Mouse (Mus musculus): ENCODE data around the gene Tmem126b. TPM values are rescaled to one million over a fixed set of nuclear protein-coding genes. Genes with fewer than 3 reads are reported as not detected.

The Tmem126b gene
- polyA plus RNA-seq, 2 experiments = 5.6 to 11.2 TPM

GRCm38 (mm10) chr7:90426020-90427001 lies 49.5 kb downstream of the Tmem126b start, which contains the start of gene Ccdc89:
Gene Ccdc89 (plus strand): TSS chr7:90426577.
- Histone ChIP-seq H3K4me2 (ENCODE audit: low read depth) (peak within 1 kb of the TSS; percentile 40), H3K9me3 (ENCODE audit: control insufficient read depth, low read length) (no peaks in the 10 kb centered on the region), H3K4me1 (replicated peaks; ENCODE audit: control insufficient read depth in 2 of 2, insufficient read depth in 2 of 2, low read length in 1 of 2) (no peaks in the 10 kb centered on the region), H3K4me3 (ENCODE audit: insufficient read depth in 1 of 2, low read depth in 2 of 2, low read length in 2 of 2) (peak within 1 kb of the TSS; percentile 8 to 32; a peak in 3 of 4 replicates), H3K36me3 (replicated peaks; ENCODE audit: control insufficient read depth, insufficient read depth, low read depth) (no peaks in the 10 kb centered on the region), H3K27me3 (ENCODE audit: control insufficient read depth, insufficient read depth, low read length) (no peaks in the 10 kb centered on the region), H3K27ac (no peak within 1 kb of the TSS), H3K9ac (replicated peaks) (no peak within 1 kb of the TSS)
- TF ChIP-seq EP300 (IDR thresholded peaks at IDR 0.05; ENCODE audit: low read depth) (no peak), CTCF (IDR thresholded peaks at IDR 0.05; ENCODE audit: low read depth) (no peak)
- DNase-seq (ENCODE audit: low read depth in 3 of 3, low spot score in 3 of 3) = peak in 2 of 3 experiments; percentile 19 to 40
- peak; percentile 88 for ATAC-seq (ENCODE audit: insufficient read depth)
- 24% methylated on average over 29 of the region's 29 CpGs for WGBS (ENCODE audit: insufficient replicate concordance)

Other genes with a start within 250 kb of the Tmem126b start
- not detected in 2 replicates for gene Ccdc83, start 210.2 kb downstream of the Tmem126b start, polyA plus RNA-seq (2012; rRNA removed)
- gene Ccdc83, start 210.2 kb downstream of the Tmem126b start, polyA plus RNA-seq (2014; fragmentation: Nextera tagmentation; extraction: Ambion mirVana) = not detected in 2 replicates
- 0.38 and 0.45 TPM in 2 replicates for gene Sytl2, start 173.7 kb downstream of the Tmem126b start, polyA plus RNA-seq (2012; rRNA removed)
- 0.38 and 0.64 TPM in 2 replicates for gene Sytl2, start 173.7 kb downstream of the Tmem126b start, polyA plus RNA-seq (2014; fragmentation: Nextera tagmentation; extraction: Ambion mirVana)
- 0.04 and 0.13 TPM in 2 replicates for gene Ccdc89, start 49.4 kb downstream of the Tmem126b start, polyA plus RNA-seq (2012; rRNA removed)
- gene Ccdc89, start 49.4 kb downstream of the Tmem126b start, polyA plus RNA-seq (2014; fragmentation: Nextera tagmentation; extraction: Ambion mirVana) = not detected in 2 replicates
- 25.2 and 37.8 TPM in 2 replicates for gene Crebzf, start 33.3 kb downstream of the Tmem126b start, polyA plus RNA-seq (2012; rRNA removed)
- gene Crebzf, start 33.3 kb downstream of the Tmem126b start, polyA plus RNA-seq (2014; fragmentation: Nextera tagmentation; extraction: Ambion mirVana) = 15.1 and 16.2 TPM in 2 replicates
- 13.3 and 17.0 TPM in 2 replicates for gene Tmem126a, start 18.8 kb downstream of the Tmem126b start, polyA plus RNA-seq (2012; rRNA removed)
- gene Tmem126a, start 18.8 kb downstream of the Tmem126b start, polyA plus RNA-seq (2014; fragmentation: Nextera tagmentation; extraction: Ambion mirVana) = 45.9 and 47.7 TPM in 2 replicates
- gene Dlg2, start 671 bp upstream of the Tmem126b start, polyA plus RNA-seq (2012; rRNA removed) = 0.44 and 0.45 TPM in 2 replicates
- gene Dlg2, start 671 bp upstream of the Tmem126b start, polyA plus RNA-seq (2014; fragmentation: Nextera tagmentation; extraction: Ambion mirVana) = 0.33 and 0.51 TPM in 2 replicates